Mouse (Mus musculus): Measurements from ENCODE around the gene Lrpprc. TPM values are rescaled to one million over a fixed set of nuclear protein-coding genes. Genes with fewer than 3 reads are reported as not detected.
"Not testable (repeated sequence)": the region's sequence is repeated elsewhere in the genome, so short reads cannot be mapped to it uniquely, and the experiment has no call there.

Lrpprc gene
- polyA plus RNA-seq, 1 experiment from 2014 or later: 33.9 TPM

GRCm38 (mm10) chr17:84818390-84818789 lies 27.8 kb upstream of the Lrpprc start:
- no peaks in the 10 kb centered on the region for H3K27me3 ChIP-seq (ENCODE audit: insufficient read depth, low read length)
- no peak overlapping the region for H3K9ac ChIP-seq (replicated peaks)
- H3K4me3 ChIP-seq (ENCODE audit: low read depth, low read length): no peak overlapping the region
- no peak overlapping the region for H3K4me2 ChIP-seq (ENCODE audit: low read depth, low read length)
- DNase-seq: no peak
- no peak overlapping the region for H3K27ac ChIP-seq (ENCODE audit: low read depth)
- H3K9me3 ChIP-seq (ENCODE audit: low read length): no peaks in the 10 kb centered on the region
- no peaks in the 10 kb centered on the region for H3K4me1 ChIP-seq (ENCODE audit: insufficient read depth)
- no peaks in the 10 kb centered on the region for H3K36me3 ChIP-seq (replicated peaks; ENCODE audit: insufficient read depth, low read length)
- ATAC-seq: no peak
- TF ChIP-seq EP300 (IDR thresholded peaks at IDR 0.05; ENCODE audit: low read depth) (no peak), CTCF (IDR thresholded peaks at IDR 0.05; ENCODE audit: low read depth) (no peak)
- WGBS (ENCODE audit: insufficient replicate concordance): 73% methylated on average over 5 of the region's 5 CpGs

GRCm38 (mm10) chr17:84816014-84816461 lies 25.4 kb upstream of the Lrpprc start:
- Histone ChIP-seq H3K36me3 (replicated peaks; ENCODE audit: insufficient read depth, low read length) (no peaks in the 10 kb centered on the region), H3K4me3 (ENCODE audit: low read depth, low read length) (no peak overlapping the region), H3K27ac (ENCODE audit: low read depth) (no peak overlapping the region), H3K9ac (replicated peaks) (no peak overlapping the region), H3K9me3 (ENCODE audit: low read length) (no peaks in the 10 kb centered on the region), H3K4me2 (ENCODE audit: low read depth, low read length) (no peak overlapping the region), H3K27me3 (ENCODE audit: insufficient read depth, low read length) (no peaks in the 10 kb centered on the region), H3K4me1 (ENCODE audit: insufficient read depth) (no peaks in the 10 kb centered on the region)
- DNase-seq: no peak
- WGBS (ENCODE audit: insufficient replicate concordance): 75% methylated on average over 9 of the region's 9 CpGs
- no peak for TF ChIP-seq CTCF (IDR thresholded peaks at IDR 0.05; ENCODE audit: low read depth)
- TF ChIP-seq EP300 (IDR thresholded peaks at IDR 0.05; ENCODE audit: low read depth): no peak
- no peak for ATAC-seq

- TF ChIP-seq CTCF (IDR thresholded peaks at IDR 0.05; ENCODE audit: low read depth) (no peak), EP300 (IDR thresholded peaks at IDR 0.05; ENCODE audit: low read depth) (no peak)
- H3K4me3 ChIP-seq (ENCODE audit: low read depth, low read length): no peak overlapping the region
Observed at GRCm38 (mm10) chr17:84814905-84815304, 24.3 kb upstream of the Lrpprc start.

GRCm38 (mm10) chr17:84814192-84814591 lies 23.6 kb upstream of the Lrpprc start:
- not testable (repeated sequence) for H3K4me1 ChIP-seq (ENCODE audit: insufficient read depth); DNase-seq; H3K27ac ChIP-seq (ENCODE audit: low read depth); ATAC-seq; H3K4me2 ChIP-seq (ENCODE audit: low read depth, low read length); H3K9ac ChIP-seq (replicated peaks); H3K4me3 ChIP-seq (ENCODE audit: low read depth, low read length); H3K27me3 ChIP-seq (ENCODE audit: insufficient read depth, low read length); H3K9me3 ChIP-seq (ENCODE audit: low read length); H3K36me3 ChIP-seq (replicated peaks; ENCODE audit: insufficient read depth, low read length)
- 71% methylated on average over 14 of the region's 14 CpGs for WGBS (ENCODE audit: insufficient replicate concordance)

More at GRCm38 (mm10) chr17:84814905-84815304, 24.3 kb upstream of the Lrpprc start:
- H3K4me2 ChIP-seq (ENCODE audit: low read depth, low read length): no peak overlapping the region
- no peaks in the 10 kb centered on the region for H3K9me3 ChIP-seq (ENCODE audit: low read length)
- H3K27me3 ChIP-seq (ENCODE audit: insufficient read depth, low read length): no peaks in the 10 kb centered on the region
- DNase-seq: no peak
- no peaks in the 10 kb centered on the region for H3K4me1 ChIP-seq (ENCODE audit: insufficient read depth)
- ATAC-seq: no peak
- no peak overlapping the region for H3K9ac ChIP-seq (replicated peaks)
- H3K36me3 ChIP-seq (replicated peaks; ENCODE audit: insufficient read depth, low read length): no peaks in the 10 kb centered on the region
- no peak overlapping the region for H3K27ac ChIP-seq (ENCODE audit: low read depth)
- 68% methylated on average over 7 of the region's 7 CpGs for WGBS (ENCODE audit: insufficient replicate concordance)

GRCm38 (mm10) chr17:84792006-84792405 lies 1.4 kb upstream of the Lrpprc start:
- H3K4me1 ChIP-seq (ENCODE audit: insufficient read depth): peaks cover 16% of the 10 kb centered on the region
- H3K36me3 ChIP-seq (replicated peaks; ENCODE audit: insufficient read depth, low read length): peaks cover 3% of the 10 kb centered on the region; the same call in 1 of the 2 replicates
- H3K4me3 ChIP-seq (ENCODE audit: low read depth, low read length): peak overlapping the region; percentile 88
- H3K27ac ChIP-seq (ENCODE audit: low read depth): no peak overlapping the region
- H3K27me3 ChIP-seq (ENCODE audit: insufficient read depth, low read length): no peaks in the 10 kb centered on the region
- DNase-seq (no peak), ATAC-seq (no peak)
- H3K9ac ChIP-seq (replicated peaks): no peak overlapping the region
- H3K9me3 ChIP-seq (ENCODE audit: low read length): no peaks in the 10 kb centered on the region
- H3K4me2 ChIP-seq (ENCODE audit: low read depth, low read length): peak overlapping the region; percentile 93
- 75% methylated on average over 5 of the region's 5 CpGs for WGBS (ENCODE audit: insufficient replicate concordance)
- no peak for TF ChIP-seq CTCF (IDR thresholded peaks at IDR 0.05; ENCODE audit: low read depth)
- TF ChIP-seq EP300 (IDR thresholded peaks at IDR 0.05; ENCODE audit: low read depth): no peak

- H3K36me3 ChIP-seq (replicated peaks; ENCODE audit: insufficient read depth, low read length): peaks cover 3% of the 10 kb centered on the region; the same call in 1 of the 2 replicates
- peak overlapping the region; percentile 88 for H3K4me3 ChIP-seq (ENCODE audit: low read depth, low read length)
- ATAC-seq: 0 out of 2 replicates have a peak, but pooled peaks have one; percentile 4
- no peak for DNase-seq
- no peak for TF ChIP-seq CTCF (IDR thresholded peaks at IDR 0.05; ENCODE audit: low read depth)
- TF ChIP-seq EP300 (IDR thresholded peaks at IDR 0.05; ENCODE audit: low read depth): no peak
- H3K4me1 ChIP-seq (ENCODE audit: insufficient read depth): peaks cover 16% of the 10 kb centered on the region
- peak overlapping the region; percentile 89 for H3K9ac ChIP-seq (replicated peaks)
- H3K9me3 ChIP-seq (ENCODE audit: low read length): no peaks in the 10 kb centered on the region
- H3K27ac ChIP-seq (ENCODE audit: low read depth): peak overlapping the region; percentile 85
- H3K27me3 ChIP-seq (ENCODE audit: insufficient read depth, low read length): no peaks in the 10 kb centered on the region
- peak overlapping the region; percentile 93 for H3K4me2 ChIP-seq (ENCODE audit: low read depth, low read length)
- 3% methylated on average over 8 of the region's 8 CpGs for WGBS (ENCODE audit: insufficient replicate concordance)
Observed at GRCm38 (mm10) chr17:84791156-84791555, 567 bp upstream of the Lrpprc start.

- Histone ChIP-seq H3K4me1 (ENCODE audit: insufficient read depth) (peaks cover 21% of the 10 kb centered on the region), H3K9me3 (ENCODE audit: low read length) (no peaks in the 10 kb centered on the region)
- under 1% methylated on average over 22 of the region's 22 CpGs for WGBS (ENCODE audit: insufficient replicate concordance)
Observed at GRCm38 (mm10) chr17:84790043-84790442, 546 bp downstream of the Lrpprc start.

More at GRCm38 (mm10) chr17:84790043-84790442, 546 bp downstream of the Lrpprc start:
- ATAC-seq (peak; percentile 5), DNase-seq (no peak)
- TF ChIP-seq EP300 (IDR thresholded peaks at IDR 0.05; ENCODE audit: low read depth) (no peak), CTCF (IDR thresholded peaks at IDR 0.05; ENCODE audit: low read depth) (no peak)
- no peaks in the 10 kb centered on the region for H3K27me3 ChIP-seq (ENCODE audit: insufficient read depth, low read length)
- peaks cover 11% of the 10 kb centered on the region; the same call in 1 of the 2 replicates for H3K36me3 ChIP-seq (replicated peaks; ENCODE audit: insufficient read depth, low read length)
- H3K4me2 ChIP-seq (ENCODE audit: low read depth, low read length): peak overlapping the region; percentile 93
- H3K27ac ChIP-seq (ENCODE audit: low read depth): peak overlapping the region; percentile 85
- H3K4me3 ChIP-seq (ENCODE audit: low read depth, low read length): peak overlapping the region; percentile 88
- peak overlapping the region; percentile 89 for H3K9ac ChIP-seq (replicated peaks)

Data from liver, postnatal 0 days (tissue).